Mouse (Mus musculus) embryonic facial prominence, embryonic 11.5 days (tissue): ENCODE results near the gene Siah3. TPM values are rescaled to one million over a fixed set of nuclear protein-coding genes. Genes with fewer than 3 reads are reported as not detected.
"Not testable (repeated sequence)": the region's sequence is repeated elsewhere in the genome, so short reads cannot be mapped to it uniquely, and the experiment has no call there.

Experiments used
- ATAC-seq: fragments of 200-750 bp; cut with Nextera tagmentation; replicated peaks from 2 replicates; pipeline ENCODE4 v1.8.0; 2017; ENCODE audit warnings: low read depth; ENCODE audit not compliant: insufficient number of reproducible peaks, low FRiP score, low TSS enrichment
- DNase-seq: peaks from one replicate; pipeline ENCODE4 v3.0.0-alpha.2; 2015; ENCODE audit warnings: low spot score
- H3K27ac ChIP-seq: fragments of 300-500 bp; sonication (generic); replicated peaks from 2 replicates; pipeline ENCODE4 v1.5.1; 2014; ENCODE audit warnings: mild to moderate bottlenecking, low read depth, low read length, control low read depth
- H3K27me3 ChIP-seq: fragments of 300-500 bp; sonication (generic); 2 replicates; pipeline ENCODE4 v1.6.1; 2014; ENCODE audit warnings: mild to moderate bottlenecking, low read length, moderate library complexity, mixed read lengths; ENCODE audit not compliant: control insufficient read depth, insufficient read depth
- H3K36me3 ChIP-seq: fragments of 300-500 bp; sonication (generic); replicated peaks from 2 replicates; pipeline ENCODE4 v1.6.1; 2014; ENCODE audit warnings: low read depth, mild to moderate bottlenecking, low read length, moderate library complexity, mixed read lengths; ENCODE audit not compliant: control insufficient read depth, insufficient read depth
- H3K4me1 ChIP-seq: fragments of 300-500 bp; sonication (generic); 2 replicates; pipeline ENCODE4 v1.6.1; 2014; ENCODE audit warnings: low read length, mixed read lengths; ENCODE audit not compliant: control insufficient read depth, insufficient read depth
- H3K4me2 ChIP-seq: fragments of 300-500 bp; sonication (generic); 2 replicates; pipeline ENCODE4 v1.6.1; 2014; ENCODE audit warnings: low read depth, mild to moderate bottlenecking, control low read depth, low read length, moderate library complexity
- H3K4me3 ChIP-seq: fragments of 300-500 bp; sonication (generic); 2 replicates; pipeline ENCODE4 v1.5.1; 2014; ENCODE audit warnings: low read depth, low read length, control low read depth
- H3K9ac ChIP-seq: fragments of 300-500 bp; sonication (generic); replicated peaks from 2 replicates; pipeline ENCODE4 v1.6.1; 2014; ENCODE audit warnings: mild to moderate bottlenecking, control low read depth, low read length
- H3K9me3 ChIP-seq: fragments of 300-500 bp; sonication (generic); replicated peaks from 2 replicates; pipeline ENCODE4 v1.6.1; 2016; ENCODE audit warnings: mild to moderate bottlenecking, low read length, inconsistent platforms, mixed read lengths; ENCODE audit not compliant: control insufficient read depth
- whole genome bisulfite sequencing: fragments of 180-500 bp; shearing (Covaris S2); extraction: QIAGEN DNeasy Blood & Tissue Kit; methylation state at CpG from one replicate; pipeline ENCODE4 v1.1.7; 2014; 5-methylcytosine and 5-hydroxymethylcytosine counted together
- polyA plus RNA-seq: library from polyadenylated mRNA; unstranded; fragments of >200 nt; fragmentation: Nextera tagmentation; extraction: Ambion mirVana; gene quantifications from 2 replicates; pipeline ENCODE4 v1.2.1, GENCODE M21; 2014

Siah3 gene
- polyA plus RNA-seq, 1 experiment from 2014 or later: 0.50 TPM

DNA sequence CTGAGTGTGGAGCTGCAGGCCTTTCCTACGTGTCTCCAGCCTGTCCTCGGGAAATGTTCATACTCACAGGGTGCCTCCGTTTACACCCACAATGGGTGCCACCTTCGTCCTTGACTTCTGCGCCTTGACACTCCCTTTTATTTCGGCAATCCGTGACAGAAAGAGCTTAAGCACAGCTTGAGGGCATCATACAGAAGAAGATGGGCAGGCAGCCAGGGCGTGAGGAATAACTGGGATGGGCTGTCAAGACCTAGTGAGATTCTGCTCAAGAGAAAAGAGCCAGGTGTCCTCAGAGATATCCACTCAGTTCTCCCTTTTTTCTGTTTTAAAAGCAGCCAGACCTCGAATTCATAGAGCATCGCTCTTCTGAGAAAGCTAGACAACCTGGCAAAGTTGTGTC, 21.2 kb upstream of the Siah3 start:
- 84% methylated on average over 10 of the region's 10 CpGs for WGBS
- Histone ChIP-seq H3K27ac (no peak overlapping the region), H3K9me3 (no peaks in the 10 kb centered on the region), H3K4me2 (no peak overlapping the region), H3K36me3 (no peaks in the 10 kb centered on the region), H3K9ac (no peak overlapping the region), H3K4me3 (no peak overlapping the region), H3K27me3 (no peaks in the 10 kb centered on the region), H3K4me1 (no peaks in the 10 kb centered on the region)
- no peak for DNase-seq
- no peak for ATAC-seq

DNA sequence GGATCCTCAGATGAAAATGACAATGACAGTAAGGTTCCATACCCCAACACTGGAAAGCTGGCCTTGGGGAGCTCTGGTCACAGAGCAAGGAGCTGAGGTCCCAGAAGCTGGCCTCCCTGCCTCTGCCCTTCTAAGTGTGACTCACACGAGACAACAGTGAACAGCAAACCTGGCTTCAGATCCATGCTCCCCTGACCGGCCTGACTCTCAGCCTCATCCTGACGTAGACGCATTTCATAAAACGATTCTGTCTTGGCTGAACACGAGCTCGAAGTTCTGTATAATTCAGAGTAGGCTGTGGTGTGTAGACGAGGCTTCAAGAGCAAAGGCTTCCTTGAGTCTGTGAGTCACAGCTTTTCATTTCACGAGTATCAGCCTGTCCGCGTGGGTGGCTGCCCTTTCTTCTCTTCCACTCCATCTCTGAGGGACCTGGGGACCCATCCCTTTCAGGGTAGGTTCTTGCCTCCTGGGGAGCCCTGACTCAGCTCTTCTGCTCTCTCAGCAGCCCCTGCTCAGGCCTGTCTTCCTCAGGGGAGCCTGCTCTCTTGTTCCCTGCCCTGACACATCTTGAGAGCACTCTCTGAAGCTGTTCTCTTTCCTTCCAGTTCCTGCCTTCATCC, 11.2 kb upstream of the Siah3 start:
- Histone ChIP-seq H3K4me3 (no peak overlapping the region), H3K9ac (no peak overlapping the region), H3K9me3 (no peaks in the 10 kb centered on the region), H3K4me1 (no peaks in the 10 kb centered on the region), H3K36me3 (no peaks in the 10 kb centered on the region), H3K4me2 (no peak overlapping the region), H3K27me3 (no peaks in the 10 kb centered on the region), H3K27ac (no peak overlapping the region)
- 75% methylated on average over 11 of the region's 11 CpGs for WGBS
- no peak for DNase-seq
- no peak for ATAC-seq

DNA sequence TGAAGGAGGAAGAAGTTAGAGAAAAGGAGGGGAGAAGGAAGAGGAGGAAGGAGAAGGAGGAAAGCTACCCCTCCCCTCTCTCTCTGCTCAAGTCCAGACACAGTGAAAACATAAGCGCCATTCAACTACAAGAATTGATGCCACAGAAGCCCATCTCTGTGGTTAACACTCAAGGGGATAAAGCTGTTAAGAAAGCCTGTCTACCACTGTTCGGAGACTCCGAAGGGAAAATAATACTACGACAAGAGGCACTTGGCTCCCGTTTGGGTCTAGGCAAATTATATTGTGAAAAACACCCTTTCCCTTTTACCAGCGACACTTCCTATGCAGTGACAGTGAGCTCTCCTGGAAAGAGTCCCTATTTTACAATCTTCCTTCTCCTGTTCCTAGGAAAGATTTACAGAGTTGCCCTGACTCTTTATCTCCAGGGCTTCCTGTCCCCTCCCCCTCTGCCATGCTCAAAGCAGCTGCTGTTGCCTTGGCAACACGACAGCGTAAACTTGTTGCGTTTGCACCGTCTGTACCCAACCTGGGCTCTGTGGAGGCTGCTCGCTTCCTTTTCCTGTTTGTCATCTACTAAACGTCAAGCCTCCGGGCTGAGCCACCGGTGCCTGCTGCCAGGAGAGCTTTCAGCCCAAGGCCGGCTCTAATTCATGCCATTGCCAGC, 10.4 kb upstream of the Siah3 start:
- Histone ChIP-seq H3K27ac (no peak overlapping the region), H3K4me1 (no peaks in the 10 kb centered on the region), H3K9ac (peak overlapping the region; percentile 18), H3K4me2 (peak overlapping the region; percentile 32), H3K36me3 (no peaks in the 10 kb centered on the region), H3K4me3 (peak overlapping the region; percentile 30), H3K9me3 (no peaks in the 10 kb centered on the region), H3K27me3 (no peaks in the 10 kb centered on the region)
- peak; percentile 72 for ATAC-seq
- 6% methylated on average over 15 of the region's 15 CpGs for WGBS
- peak; percentile 84 for DNase-seq

DNA sequence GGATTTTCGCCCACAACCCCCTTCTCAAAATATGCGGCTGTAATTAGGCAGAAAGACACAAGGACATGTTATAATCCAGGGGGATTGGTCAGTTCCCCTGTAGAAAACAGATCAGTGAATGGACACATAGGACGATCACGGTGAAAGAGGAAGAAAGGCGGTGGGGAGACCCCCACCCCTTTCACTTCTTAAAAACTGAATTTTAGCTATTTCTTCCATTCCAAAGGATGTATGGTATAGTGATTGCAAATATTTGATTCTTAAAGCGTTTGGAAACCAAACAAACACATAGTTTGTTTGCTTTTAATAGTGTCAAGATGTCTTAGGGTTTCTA, 9.9 kb upstream of the Siah3 start:
- DNase-seq: no peak
- ATAC-seq: no peak
- H3K4me3 ChIP-seq: peak overlapping the region; percentile 30
- no peaks in the 10 kb centered on the region for H3K4me1 ChIP-seq
- WGBS: 37% methylated on average over 6 of the region's 6 CpGs
- H3K9me3 ChIP-seq: no peaks in the 10 kb centered on the region
- no peak overlapping the region for H3K27ac ChIP-seq
- H3K36me3 ChIP-seq: no peaks in the 10 kb centered on the region
- peak overlapping the region; percentile 32 for H3K4me2 ChIP-seq
- H3K27me3 ChIP-seq: no peaks in the 10 kb centered on the region
- H3K9ac ChIP-seq: peak overlapping the region; percentile 18

DNA sequence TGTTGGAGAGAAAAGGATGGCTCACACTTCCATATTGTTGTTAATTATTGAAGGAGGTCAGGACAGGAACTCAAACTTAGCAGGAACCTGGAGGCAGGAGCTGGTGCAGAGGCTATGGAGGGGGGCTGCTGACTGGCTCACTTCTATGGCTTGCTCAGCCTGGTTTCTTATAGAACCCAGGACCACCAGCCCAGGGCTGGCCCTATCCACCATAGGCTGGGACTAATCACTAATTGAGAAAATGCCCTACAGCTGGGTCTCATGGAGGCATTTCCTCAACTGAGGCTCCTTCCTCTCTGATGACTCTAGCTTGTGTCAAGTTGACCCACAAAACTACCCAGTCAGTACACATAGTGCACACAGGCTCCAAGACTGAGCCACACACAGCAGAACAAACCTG, 9.5 kb upstream of the Siah3 start:
- H3K27ac ChIP-seq, H3K4me2 ChIP-seq, DNase-seq: not testable (repeated sequence)

DNA sequence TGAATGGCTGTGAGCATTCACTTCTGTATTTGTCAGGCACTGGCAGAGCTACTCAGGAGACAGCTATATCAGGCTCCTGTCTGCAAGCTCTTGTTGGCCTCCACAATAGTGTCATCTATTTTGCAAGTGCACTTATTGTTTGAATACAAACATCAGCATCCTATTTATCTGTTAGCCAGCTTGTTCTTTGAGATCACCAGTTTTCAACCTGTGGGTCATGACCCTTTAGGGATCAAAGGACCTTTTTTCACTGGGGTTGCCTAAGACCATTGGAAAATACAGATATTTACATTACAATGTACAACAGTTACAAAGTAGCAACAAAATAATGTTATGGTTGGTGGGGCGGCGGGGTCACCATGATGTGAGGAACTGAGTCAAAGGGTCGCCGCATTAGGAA, 1.9 kb upstream of the Siah3 start:
- ATAC-seq (no peak), DNase-seq (no peak)
- H3K4me1 ChIP-seq: no peaks in the 10 kb centered on the region
- H3K4me2 ChIP-seq: no peak overlapping the region
- WGBS: 91% methylated on average over 4 of the region's 4 CpGs
- no peaks in the 10 kb centered on the region for H3K36me3 ChIP-seq
- H3K9me3 ChIP-seq: no peaks in the 10 kb centered on the region
- H3K27me3 ChIP-seq: no peaks in the 10 kb centered on the region
- no peak overlapping the region for H3K27ac ChIP-seq
- H3K4me3 ChIP-seq: no peak overlapping the region
- H3K9ac ChIP-seq: no peak overlapping the region

More for the DNA sequence above, 9.5 kb upstream of the Siah3 start:
- not testable (repeated sequence) for H3K9me3 ChIP-seq, ATAC-seq, H3K4me1 ChIP-seq, H3K36me3 ChIP-seq, H3K4me3 ChIP-seq, H3K9ac ChIP-seq, H3K27me3 ChIP-seq

DNA sequence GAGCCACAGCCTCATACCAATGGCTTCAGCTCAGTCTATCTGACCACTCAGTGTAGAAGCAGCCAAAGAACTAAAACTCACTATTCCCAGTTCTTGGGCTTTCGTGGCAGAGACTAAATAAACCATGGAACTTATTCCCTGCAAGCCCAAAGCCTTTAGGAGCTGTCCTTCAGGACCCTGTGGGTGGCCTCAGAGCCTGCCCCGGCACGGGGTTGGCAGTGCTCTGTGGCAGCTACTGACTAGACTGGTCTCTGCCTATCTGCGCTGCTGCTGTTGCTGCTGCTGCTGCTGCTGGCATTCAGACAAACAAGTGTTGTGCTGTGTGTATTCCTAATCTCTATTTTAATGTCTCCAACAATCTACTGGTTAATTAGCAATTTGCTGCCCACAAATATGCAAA, 1.1 kb upstream of the Siah3 start:
- Histone ChIP-seq H3K9ac (no peak overlapping the region), H3K4me1 (no peaks in the 10 kb centered on the region), H3K27ac (no peak overlapping the region), H3K9me3 (no peaks in the 10 kb centered on the region), H3K36me3 (no peaks in the 10 kb centered on the region), H3K4me2 (no peak overlapping the region), H3K27me3 (no peaks in the 10 kb centered on the region), H3K4me3 (no peak overlapping the region)
- WGBS: 14% methylated on average over 4 of the region's 4 CpGs
- DNase-seq (peak; percentile 76), ATAC-seq (no peak)

DNA sequence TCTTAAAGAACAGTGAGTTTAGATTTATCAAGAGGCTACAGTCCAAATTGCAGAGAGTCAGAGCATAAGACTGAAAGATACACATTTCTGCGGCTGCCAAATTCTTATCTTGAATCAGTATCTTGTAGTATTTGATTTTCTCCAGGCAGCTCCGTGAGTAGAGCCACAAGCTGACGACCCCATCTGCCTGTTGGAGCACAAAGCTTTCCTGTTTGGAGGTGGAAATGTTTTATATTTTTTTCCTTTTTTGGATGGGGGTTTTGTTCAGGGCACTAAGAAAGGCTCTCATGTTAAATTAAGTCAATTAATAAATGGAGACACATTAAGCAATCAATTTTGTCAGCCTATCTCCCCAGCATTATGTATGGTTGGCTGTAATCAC, 430 bp upstream of the Siah3 start:
- H3K9ac ChIP-seq: no peak overlapping the region

More for the DNA sequence above, 430 bp upstream of the Siah3 start:
- Histone ChIP-seq H3K4me1 (no peaks in the 10 kb centered on the region), H3K27ac (no peak overlapping the region), H3K36me3 (no peaks in the 10 kb centered on the region), H3K4me3 (no peak overlapping the region), H3K4me2 (no peak overlapping the region), H3K9me3 (no peaks in the 10 kb centered on the region), H3K27me3 (no peaks in the 10 kb centered on the region)
- WGBS: 32% methylated on average over 3 of the region's 3 CpGs
- ATAC-seq: no peak
- no peak for DNase-seq
